Mouse (Mus musculus): ENCODE data around the gene Rxfp3. TPM values are rescaled to one million over a fixed set of nuclear protein-coding genes. Genes with fewer than 3 reads are reported as not detected.

The Rxfp3 gene
- 1.2 and 1.3 TPM in 2 replicates for polyA plus RNA-seq (2015; fragmentation: Nextera tagmentation; extraction: Ambion mirVana)

GRCm38 (mm10) chr15:11037711-11038110 is at the start of gene Rxfp3:
Gene Rxfp3 (minus strand): TSS chr15:11037991.
- H3K4me2 ChIP-seq (replicated peaks) = peak within 1 kb of the TSS; percentile 64
- no peak within 1 kb of the TSS for H3K27ac ChIP-seq
- H3K4me3 ChIP-seq (replicated peaks) = peak within 1 kb of the TSS; percentile 41
- H3K4me1 ChIP-seq (replicated peaks) = peaks cover 25% of the 10 kb centered on the region
- no peaks in the 10 kb centered on the region for H3K36me3 ChIP-seq
- peaks cover 54% of the 10 kb centered on the region for H3K27me3 ChIP-seq
- no peaks in the 10 kb centered on the region for H3K9me3 ChIP-seq
- H3K9ac ChIP-seq (replicated peaks) = peak within 1 kb of the TSS; percentile 45; the same call in 1 of the 2 replicates
- WGBS = 2% methylated on average over 16 of the region's 16 CpGs
- peak; percentile 13; the same call in 1 of the 2 replicates for ATAC-seq

GRCm38 (mm10) chr15:11084993-11085365 is 47.2 kb upstream of the Rxfp3 start:
- H3K27me3 ChIP-seq = no peaks in the 10 kb centered on the region
- H3K4me3 ChIP-seq (replicated peaks) = no peak overlapping the region
- 56% methylated on average over 1 of the region's 1 CpGs for WGBS
- H3K4me2 ChIP-seq (replicated peaks) = no peak overlapping the region
- no peak for ATAC-seq
- peaks cover 5% of the 10 kb centered on the region; the same call in 1 of the 2 replicates for H3K4me1 ChIP-seq (replicated peaks)
- H3K36me3 ChIP-seq = no peaks in the 10 kb centered on the region
- H3K27ac ChIP-seq = no peak overlapping the region
- H3K9me3 ChIP-seq = no peaks in the 10 kb centered on the region
- H3K9ac ChIP-seq (replicated peaks) = no peak overlapping the region

- Histone ChIP-seq H3K4me3 (replicated peaks) (no peak overlapping the region), H3K4me2 (replicated peaks) (no peak overlapping the region), H3K27me3 (no peaks in the 10 kb centered on the region), H3K9me3 (no peaks in the 10 kb centered on the region), H3K4me1 (replicated peaks) (peaks cover 5% of the 10 kb centered on the region; the same call in 1 of the 2 replicates), H3K27ac (no peak overlapping the region), H3K36me3 (no peaks in the 10 kb centered on the region), H3K9ac (replicated peaks) (no peak overlapping the region)
- WGBS = 44% methylated on average over 9 of the region's 9 CpGs
- ATAC-seq = peak; percentile 27; the same call in 1 of the 2 replicates
Observed at GRCm38 (mm10) chr15:11084241-11084992, 46.6 kb upstream of the Rxfp3 start.

- WGBS = 91% methylated on average over 3 of the region's 3 CpGs
- H3K9ac ChIP-seq (replicated peaks) = no peak overlapping the region
- H3K27me3 ChIP-seq = no peaks in the 10 kb centered on the region
- no peak overlapping the region for H3K4me2 ChIP-seq (replicated peaks)
- H3K4me3 ChIP-seq (replicated peaks) = no peak overlapping the region
- no peaks in the 10 kb centered on the region for H3K9me3 ChIP-seq
- no peaks in the 10 kb centered on the region for H3K36me3 ChIP-seq
- no peak for ATAC-seq
- peaks cover 5% of the 10 kb centered on the region; the same call in 1 of the 2 replicates for H3K4me1 ChIP-seq (replicated peaks)
- H3K27ac ChIP-seq = no peak overlapping the region
Observed at GRCm38 (mm10) chr15:11083678-11084077, 45.9 kb upstream of the Rxfp3 start.

GRCm38 (mm10) chr15:11082961-11083569 is 45.3 kb upstream of the Rxfp3 start:
- Histone ChIP-seq H3K9me3 (no peaks in the 10 kb centered on the region), H3K9ac (replicated peaks) (no peak overlapping the region), H3K4me2 (replicated peaks) (no peak overlapping the region), H3K27ac (no peak overlapping the region), H3K36me3 (no peaks in the 10 kb centered on the region), H3K4me1 (replicated peaks) (peaks cover 5% of the 10 kb centered on the region; the same call in 1 of the 2 replicates), H3K27me3 (no peaks in the 10 kb centered on the region), H3K4me3 (replicated peaks) (no peak overlapping the region)
- 73% methylated on average over 8 of the region's 8 CpGs for WGBS
- ATAC-seq = peak; percentile 93

GRCm38 (mm10) chr15:11075726-11076361 is 38.1 kb upstream of the Rxfp3 start:
- no peak for ATAC-seq
- Histone ChIP-seq H3K27me3 (no peaks in the 10 kb centered on the region), H3K27ac (no peak overlapping the region), H3K9ac (replicated peaks) (no peak overlapping the region), H3K9me3 (no peaks in the 10 kb centered on the region), H3K36me3 (no peaks in the 10 kb centered on the region), H3K4me1 (replicated peaks) (no peaks in the 10 kb centered on the region), H3K4me3 (replicated peaks) (no peak overlapping the region), H3K4me2 (replicated peaks) (no peak overlapping the region)
- WGBS = 85% methylated on average over 3 of the region's 3 CpGs

GRCm38 (mm10) chr15:11067891-11068290 is 30.1 kb upstream of the Rxfp3 start:
- Histone ChIP-seq H3K27me3 (no peaks in the 10 kb centered on the region), H3K27ac (no peak overlapping the region), H3K4me1 (replicated peaks) (peaks cover 25% of the 10 kb centered on the region), H3K9ac (replicated peaks) (no peak overlapping the region), H3K4me2 (replicated peaks) (no peak overlapping the region), H3K9me3 (no peaks in the 10 kb centered on the region), H3K4me3 (replicated peaks) (no peak overlapping the region), H3K36me3 (no peaks in the 10 kb centered on the region)
- no peak for ATAC-seq
- 85% methylated on average over 7 of the region's 7 CpGs for WGBS

- H3K9ac ChIP-seq (replicated peaks) = 0 out of 2 replicates have a peak overlapping the region, but pooled peaks have one; percentile 12
- H3K4me2 ChIP-seq (replicated peaks) = peak overlapping the region; percentile 53
- no peaks in the 10 kb centered on the region for H3K27me3 ChIP-seq
- no peak overlapping the region for H3K27ac ChIP-seq
- H3K9me3 ChIP-seq = no peaks in the 10 kb centered on the region
- H3K4me3 ChIP-seq (replicated peaks) = peak overlapping the region; percentile 30
- H3K36me3 ChIP-seq = no peaks in the 10 kb centered on the region
- WGBS = 5% methylated on average over 5 of the region's 5 CpGs
- H3K4me1 ChIP-seq (replicated peaks) = peaks cover 25% of the 10 kb centered on the region
- no peak for ATAC-seq
Observed at GRCm38 (mm10) chr15:11066299-11066698, 28.5 kb upstream of the Rxfp3 start.

- H3K27ac ChIP-seq = no peak overlapping the region
Observed at GRCm38 (mm10) chr15:11065528-11066171, 27.9 kb upstream of the Rxfp3 start.

GRCm38 (mm10) chr15:11064558-11065411 is 27.0 kb upstream of the Rxfp3 start, which contains the start of gene Adamts12:
Gene Adamts12 (plus strand): TSS chr15:11064790.
- peak within 1 kb of the TSS; percentile 53 for H3K4me2 ChIP-seq (replicated peaks)
- peak within 1 kb of the TSS; percentile 30 for H3K4me3 ChIP-seq (replicated peaks)
- H3K27me3 ChIP-seq = 0 out of 2 replicates have a peak, but pooled peaks cover 4% of the 10 kb centered on the region
- no peaks in the 10 kb centered on the region for H3K9me3 ChIP-seq
- H3K9ac ChIP-seq (replicated peaks) = peak within 1 kb of the TSS; percentile 39; the same call in 1 of the 2 replicates
- ATAC-seq = peak; percentile 85
- no peaks in the 10 kb centered on the region for H3K36me3 ChIP-seq
- 0 out of 2 replicates have a peak within 1 kb of the TSS, but pooled peaks have one; percentile 35 for H3K27ac ChIP-seq
- H3K4me1 ChIP-seq (replicated peaks) = peaks cover 25% of the 10 kb centered on the region
- WGBS = 2% methylated on average over 25 of the region's 25 CpGs

More at GRCm38 (mm10) chr15:11065528-11066171, 27.9 kb upstream of the Rxfp3 start:
- H3K4me3 ChIP-seq (replicated peaks) = peak overlapping the region; percentile 30
- no peaks in the 10 kb centered on the region for H3K36me3 ChIP-seq
- no peaks in the 10 kb centered on the region for H3K9me3 ChIP-seq
- 11% methylated on average over 9 of the region's 9 CpGs for WGBS
- peak overlapping the region; percentile 39; the same call in 1 of the 2 replicates for H3K9ac ChIP-seq (replicated peaks)
- peaks cover 25% of the 10 kb centered on the region for H3K4me1 ChIP-seq (replicated peaks)
- peak overlapping the region; percentile 53 for H3K4me2 ChIP-seq (replicated peaks)
- peak; percentile 13; the same call in 1 of the 2 replicates for ATAC-seq
- 0 out of 2 replicates have a peak, but pooled peaks cover 2% of the 10 kb centered on the region for H3K27me3 ChIP-seq

GRCm38 (mm10) chr15:11064160-11064557 is 26.4 kb upstream of the Rxfp3 start:
- peak overlapping the region; percentile 53; the same call in 1 of the 2 replicates for H3K4me2 ChIP-seq (replicated peaks)
- H3K27ac ChIP-seq = no peak overlapping the region
- H3K27me3 ChIP-seq = 0 out of 2 replicates have a peak, but pooled peaks cover 4% of the 10 kb centered on the region
- no peak overlapping the region for H3K9ac ChIP-seq (replicated peaks)
- H3K36me3 ChIP-seq = no peaks in the 10 kb centered on the region
- WGBS = 9% methylated on average over 2 of the region's 2 CpGs
- peaks cover 25% of the 10 kb centered on the region for H3K4me1 ChIP-seq (replicated peaks)
- H3K4me3 ChIP-seq (replicated peaks) = no peak overlapping the region
- ATAC-seq = peak; percentile 41
- no peaks in the 10 kb centered on the region for H3K9me3 ChIP-seq

Measured in midbrain, embryonic 13.5 days (tissue).